In genomic region chr10:12187669-12188342, GRCm38 (mm10) we compare ENCODE assay signal across 21 mouse cellular contexts.
DNase-seq lines count a peak whose midpoint lies in the region; ATAC-seq lines count a peak whose summit lies in the region.
"Had no signal": no experiment of that assay in that cellular context is flagged by ENCODE, and none has a peak within 500 bp of the region (broad histone marks: within the 10 kb centered on the region; RNA-seq: fewer than 3 reads in every experiment).

No protein-coding gene starts in this region.

- no peaks in the 10 kb centered on the region for H3K36me3 ChIP-seq in forebrain, embryonic 15.5 days
- H3K36me3 ChIP-seq in forebrain, embryonic 10.5 days (replicated peaks): no peaks in the 10 kb centered on the region
- H3K36me3 ChIP-seq in neural tube, embryonic 12.5 days: no peaks in the 10 kb centered on the region
- no peaks in the 10 kb centered on the region for H3K36me3 ChIP-seq in hindbrain, embryonic 16.5 days (ENCODE audit: control insufficient read depth, insufficient read depth, low read length)
- H3K36me3 ChIP-seq: heart, embryonic 15.5 days; limb, embryonic 12.5 days had no signal

- peak overlapping the region; percentile 23; the same call in 1 of the 2 replicates for H3K27ac ChIP-seq in forebrain, embryonic 15.5 days (replicated peaks)
- H3K27ac ChIP-seq in forebrain, embryonic 10.5 days: no peak overlapping the region
- no peak overlapping the region for H3K27ac ChIP-seq in neural tube, embryonic 12.5 days
- H3K27ac ChIP-seq in hindbrain, embryonic 16.5 days (ENCODE audit: low read depth, low read length): no peak overlapping the region
- H3K27ac ChIP-seq: heart, embryonic 15.5 days; limb, embryonic 12.5 days had no signal

- no peaks in the 10 kb centered on the region for H3K9me3 ChIP-seq in forebrain, embryonic 15.5 days
- no peaks in the 10 kb centered on the region for H3K9me3 ChIP-seq in forebrain, embryonic 10.5 days
- no peaks in the 10 kb centered on the region for H3K9me3 ChIP-seq in neural tube, embryonic 12.5 days
- H3K9me3 ChIP-seq in hindbrain, embryonic 16.5 days (ENCODE audit: control insufficient read depth, low read length): no peaks in the 10 kb centered on the region
- H3K9me3 ChIP-seq: heart, embryonic 15.5 days; limb, embryonic 12.5 days had no signal

- 55% methylated on average over 8 of the region's 8 CpGs for WGBS in forebrain, embryonic 15.5 days
- WGBS in forebrain, embryonic 10.5 days: 90% methylated on average over 8 of the region's 8 CpGs
- WGBS in neural tube, embryonic 12.5 days: 81% methylated on average over 8 of the region's 8 CpGs
- WGBS in hindbrain, embryonic 16.5 days: 48% methylated on average over 8 of the region's 8 CpGs

- no peak overlapping the region for H3K9ac ChIP-seq in forebrain, embryonic 15.5 days (replicated peaks)
- no peak overlapping the region for H3K9ac ChIP-seq in neural tube, embryonic 12.5 days
- no peak overlapping the region for H3K9ac ChIP-seq in hindbrain, embryonic 16.5 days (ENCODE audit: low read depth, low read length)
- H3K9ac ChIP-seq: heart, embryonic 15.5 days; limb, embryonic 12.5 days; liver, postnatal 0 days had no signal

- H3K27me3 ChIP-seq in forebrain, embryonic 15.5 days: no peaks in the 10 kb centered on the region
- H3K27me3 ChIP-seq in forebrain, embryonic 10.5 days (ENCODE audit: poor library complexity, severe bottlenecking): no peaks in the 10 kb centered on the region
- no peaks in the 10 kb centered on the region for H3K27me3 ChIP-seq in neural tube, embryonic 12.5 days (replicated peaks)
- no peaks in the 10 kb centered on the region for H3K27me3 ChIP-seq in hindbrain, embryonic 16.5 days (replicated peaks; ENCODE audit: control insufficient read depth, insufficient read depth, low read length)
- H3K27me3 ChIP-seq: heart, embryonic 15.5 days; limb, embryonic 12.5 days; Patski had no signal

- peak overlapping the region; percentile 26 for H3K4me2 ChIP-seq in forebrain, embryonic 15.5 days (replicated peaks)
- no peak overlapping the region for H3K4me2 ChIP-seq in neural tube, embryonic 12.5 days (replicated peaks)
- no peak overlapping the region for H3K4me2 ChIP-seq in hindbrain, embryonic 16.5 days (ENCODE audit: low read length)
- H3K4me2 ChIP-seq: heart, embryonic 15.5 days; limb, embryonic 12.5 days; liver, embryonic 11.5 days had no signal

- no peak for DNase-seq in forebrain, embryonic 10.5 days (ENCODE audit: extremely low spot score, low spot score)
- no peak for DNase-seq in neural tube, embryonic 10.5 days (ENCODE audit: extremely low spot score, low spot score)
- DNase-seq in kidney, postnatal 10 days: no peak
- DNase-seq in testis, postnatal 10 days (ENCODE audit: low spot score): no peak
- DNase-seq: adrenal gland, adult 2 months; cerebellum, adult 8-10 months; heart, postnatal 36 days; kidney, adult 2 months; kidney, postnatal 14 days; layer of hippocampus, postnatal 36 days; liver, postnatal 0 days; lung, postnatal 10 days; right cerebral cortex, postnatal 25 days; thymus, postnatal 14 days had no signal

- H3K4me1 ChIP-seq in forebrain, embryonic 15.5 days: peaks cover 20% of the 10 kb centered on the region
- 0 out of 2 replicates have a peak, but pooled peaks cover 3% of the 10 kb centered on the region for H3K4me1 ChIP-seq in forebrain, embryonic 10.5 days
- H3K4me1 ChIP-seq in neural tube, embryonic 12.5 days: peaks cover 3% of the 10 kb centered on the region; the same call in 1 of the 2 replicates
- H3K4me1 ChIP-seq in hindbrain, embryonic 16.5 days (ENCODE audit: control insufficient read depth, insufficient read depth, low read depth, low read length): no peaks in the 10 kb centered on the region
- H3K4me1 ChIP-seq: heart, embryonic 15.5 days had no signal

- peak; percentile 69 for ATAC-seq in forebrain, embryonic 15.5 days (replicated peaks)
- ATAC-seq in neural tube, embryonic 12.5 days (ENCODE audit: low FRiP score, low read depth): 0 out of 2 replicates have a peak, but pooled peaks have one; percentile 38
- ATAC-seq in hindbrain, embryonic 16.5 days: peak; percentile 52
- ATAC-seq: liver, postnatal 0 days; Patski had no signal

- H3K4me3 ChIP-seq in forebrain, embryonic 15.5 days: no peak overlapping the region
- no peak overlapping the region for H3K4me3 ChIP-seq in forebrain, embryonic 10.5 days
- no peak overlapping the region for H3K4me3 ChIP-seq in neural tube, embryonic 12.5 days
- no peak overlapping the region for H3K4me3 ChIP-seq in hindbrain, embryonic 16.5 days (ENCODE audit: low read length)
- H3K4me3 ChIP-seq: heart, embryonic 15.5 days; limb, embryonic 12.5 days had no signal
